Mouse (Mus musculus) spleen, embryonic (tissue): ENCODE measurements at regions not wholly inside any gene's neighbourhood (a gene's known extent, or its start where the extent isn't known, plus 50 kb on each side); places are given as distances from the start of the nearest gene placed in this dataset.

Experiments used
- CTCF ChIA-PET: fragments of 350-600 bp; sonication (Branson Sonifier 250); formaldehyde crosslinking; loops from one replicate; lab custom pipeline; 2022; lab: Charles Lee

GRCm38 (mm10) chr7:74224378-74224777, 210.9 kb upstream of the St8sia2 start:
- CTCF ChIA-PET = no interaction called here

- CTCF ChIA-PET = no interaction called here
Measured at GRCm38 (mm10) chr7:74200661-74201060, 187.2 kb upstream of the St8sia2 start.

GRCm38 (mm10) chr7:74198796-74199195, 185.3 kb upstream of the St8sia2 start:
- CTCF ChIA-PET = no interaction called here

- CTCF ChIA-PET = no interaction called here
Measured at GRCm38 (mm10) chr7:74184661-74185060, 171.2 kb upstream of the St8sia2 start.

- CTCF ChIA-PET = no interaction called here
Measured at GRCm38 (mm10) chr7:74174206-74174605, 160.7 kb upstream of the St8sia2 start.

GRCm38 (mm10) chr7:74173230-74173612, 159.7 kb upstream of the St8sia2 start:
- CTCF ChIA-PET = no interaction called here

GRCm38 (mm10) chr7:74172504-74173229, 159.2 kb upstream of the St8sia2 start:
- CTCF ChIA-PET = no interaction called here

- CTCF ChIA-PET = interaction anchor here (0.6 kb wide), 1 partner anchor 1613 kb away, joined by 3 read pairs; no protein-coding TSS in a partner anchor
Measured at GRCm38 (mm10) chr7:74151590-74151989, 138.1 kb upstream of the St8sia2 start.

- CTCF ChIA-PET = no interaction called here
Measured at GRCm38 (mm10) chr7:74143236-74143635, 129.7 kb upstream of the St8sia2 start.

GRCm38 (mm10) chr7:74138169-74138568, 124.7 kb upstream of the St8sia2 start:
- CTCF ChIA-PET = no interaction called here

- CTCF ChIA-PET = no interaction called here
Measured at GRCm38 (mm10) chr7:74130206-74130836, 116.8 kb upstream of the St8sia2 start.

- CTCF ChIA-PET = no interaction called here
Measured at GRCm38 (mm10) chr7:74112071-74112470, 98.6 kb upstream of the St8sia2 start.

GRCm38 (mm10) chr7:74108347-74108746, 94.9 kb upstream of the St8sia2 start:
- CTCF ChIA-PET = no interaction called here

GRCm38 (mm10) chr7:74107176-74107928, 93.9 kb upstream of the St8sia2 start:
- CTCF ChIA-PET = no interaction called here

GRCm38 (mm10) chr7:74091402-74092025, 78.0 kb upstream of the St8sia2 start:
- CTCF ChIA-PET = no interaction called here

GRCm38 (mm10) chr7:74080846-74081235, 67.4 kb upstream of the St8sia2 start:
- CTCF ChIA-PET = interaction anchor here (0.5 kb wide), 1 partner anchor 30 kb away, joined by 3 read pairs; no protein-coding TSS in a partner anchor

GRCm38 (mm10) chr7:74080079-74080845, 66.8 kb upstream of the St8sia2 start:
- CTCF ChIA-PET = interaction anchor here (0.5 kb wide), 1 partner anchor 29 kb away, joined by 3 read pairs; no protein-coding TSS in a partner anchor

GRCm38 (mm10) chr7:74072632-74073031, 59.1 kb upstream of the St8sia2 start:
- CTCF ChIA-PET = interaction anchor here (0.6 kb wide), 1 partner anchor 201 kb away, joined by 5 read pairs; no protein-coding TSS in a partner anchor

GRCm38 (mm10) chr7:74070836-74071235, 57.3 kb upstream of the St8sia2 start:
- CTCF ChIA-PET = no interaction called here

GRCm38 (mm10) chr7:74065449-74066099, 52.1 kb upstream of the St8sia2 start:
- CTCF ChIA-PET = no interaction called here
